Mouse (Mus musculus) kidney, adult 2 months (tissue): ENCODE measurements around the gene Cdh18.

Source experiments
- CTCF ChIP-seq: fragments of 200-500 bp; conservative IDR thresholded peaks from 2 replicates; pipeline ENCODE4 v1.5.1; 2011; ENCODE audit warnings: low read depth, mild to moderate bottlenecking, control low read depth, low read length, moderate library complexity, mixed read lengths; ENCODE audit not compliant: insufficient read depth, insufficient read length
- POLR2A ChIP-seq: fragments of 200-500 bp; IDR thresholded peaks from one replicate; pipeline ENCODE4 v1.6.1; 2011; ENCODE audit warnings: low read depth, low read length, control low read depth

GRCm38 (mm10) chr15:22791791-22792190 lies 243.0 kb downstream of the Cdh18 start:
- TF ChIP-seq POLR2A: no peak
- TF ChIP-seq CTCF: no peak
